Mouse (Mus musculus): ENCODE data around the gene Cep57l1.

DNA sequence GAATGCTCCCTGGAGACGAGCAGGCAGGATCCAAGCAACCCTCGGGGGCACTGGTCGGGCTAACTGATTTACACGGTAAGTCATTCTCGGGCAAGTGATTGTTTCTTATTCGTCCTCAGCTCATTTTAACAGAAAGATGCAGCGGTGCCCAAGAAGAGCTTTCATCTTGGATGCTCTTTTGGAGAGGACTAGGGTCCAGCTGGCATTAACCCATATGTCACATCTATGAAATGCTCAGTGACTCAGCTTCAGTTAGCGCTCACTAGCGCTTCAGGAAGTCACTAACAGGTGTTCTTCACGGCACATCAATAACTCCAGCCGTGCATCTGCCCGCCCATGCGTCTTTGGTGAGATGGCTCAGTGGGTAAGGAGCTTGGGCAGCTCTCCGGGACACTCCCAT, 94.1 kb downstream of the Cep57l1 start:
- TF ChIP-seq CTCF (IDR thresholded peaks at IDR 0.05; ENCODE audit: borderline replicate concordance, extremely low read depth, insufficient read depth, insufficient read length) (no peak), POLR2A (IDR thresholded peaks at IDR 0.05; ENCODE audit: borderline replicate concordance, extremely low read depth, insufficient read depth, insufficient read length, poor library complexity, severe bottlenecking) (no peak)
